Mouse (Mus musculus) forebrain, postnatal 0 days (tissue): ENCODE results near the gene Gck. TPM values are rescaled to one million over a fixed set of nuclear protein-coding genes. Genes with fewer than 3 reads are reported as not detected.
A peak's percentile ranks its signal among the peaks of the same experiment; 100 is the strongest.

Source experiments
- ATAC-seq: fragments of 200-750 bp; cut with Nextera tagmentation; 2 replicates; pipeline ENCODE4 v1.8.0; 2017; ENCODE audit warnings: mild to moderate bottlenecking, moderate library complexity
- DNase-seq: peaks from one replicate; pipeline ENCODE4 v3.0.0-alpha.2; 2015
- H3K27ac ChIP-seq: fragments of 300-500 bp; sonication (generic); 2 replicates; pipeline ENCODE4 v1.5.1; 2014; ENCODE audit warnings: low read depth, mild to moderate bottlenecking, antibody characterized with exemption, low read length, moderate library complexity, mixed read lengths
- H3K27me3 ChIP-seq: fragments of 300-500 bp; sonication (generic); 2 replicates; pipeline ENCODE4 v1.6.1; 2014; ENCODE audit warnings: mild to moderate bottlenecking, low read length, mixed read lengths; ENCODE audit not compliant: insufficient read depth
- H3K36me3 ChIP-seq: fragments of 300-500 bp; sonication (generic); 2 replicates; pipeline ENCODE4 v1.6.1; 2014; ENCODE audit warnings: mild to moderate bottlenecking, moderate library complexity; ENCODE audit not compliant: insufficient read depth
- H3K4me1 ChIP-seq: fragments of 300-500 bp; sonication (generic); 2 replicates; pipeline ENCODE4 v1.6.1; 2014; ENCODE audit warnings: antibody characterized with exemption; ENCODE audit not compliant: insufficient read depth
- H3K4me2 ChIP-seq: fragments of 300-500 bp; sonication (generic); 2 replicates; pipeline ENCODE4 v1.6.1; 2014; ENCODE audit warnings: low read depth, mild to moderate bottlenecking, moderate library complexity
- H3K4me3 ChIP-seq: fragments of 300-500 bp; sonication (generic); 2 replicates; pipeline ENCODE4 v1.5.1; 2014; ENCODE audit warnings: low read depth, low read length, mixed read lengths
- H3K9ac ChIP-seq: fragments of 300-500 bp; sonication (generic); 2 replicates; pipeline ENCODE4 v1.6.1; 2014; ENCODE audit warnings: mild to moderate bottlenecking
- H3K9me3 ChIP-seq: fragments of 300-500 bp; sonication (generic); 2 replicates; pipeline ENCODE4 v1.6.1; 2016; ENCODE audit warnings: low read length
- CTCF ChIP-seq: sonication (generic); IDR thresholded peaks from 2 replicates; pipeline ENCODE4 v1.5.1; 2016; ENCODE audit warnings: antibody characterized with exemption, control low read depth, low read depth
- whole genome bisulfite sequencing: fragments of 180-500 bp; shearing (Covaris S2); extraction: QIAGEN DNeasy Blood & Tissue Kit; methylation state at CpG from one replicate; pipeline ENCODE4 v1.1.7; 2014; 5-methylcytosine and 5-hydroxymethylcytosine counted together
- polyA plus RNA-seq: library from polyadenylated mRNA; unstranded; fragments of >200 nt; fragmentation: Nextera tagmentation; extraction: Ambion mirVana; gene quantifications from 2 replicates; pipeline ENCODE4 v1.2.1, GENCODE M21; 2015
- total RNA-seq: library from RNA; depleted of rRNA; stranded (reverse); fragments of >200 nt; gene quantifications from 2 replicates; pipeline ENCODE4 v1.2.3, GENCODE M21; 2014

Gck gene
- total and polyA plus RNA-seq, 2 experiments from 2014 or later = 7.1 to 12.9 TPM

GRCm38 (mm10) chr11:5955546-5956276 lies 5.8 kb upstream of the Gck start, which contains the start of gene Ykt6:
TSS of gene Ykt6 (plus strand) at chr11:5955693.
- TF ChIP-seq CTCF = no peak
- 2% methylated on average over 71 of the region's 71 CpGs for WGBS
- Histone ChIP-seq H3K4me2 (peak within 1 kb of the TSS; percentile 74), H3K36me3 (peaks cover 12% of the 10 kb centered on the region), H3K9me3 (no peaks in the 10 kb centered on the region), H3K27me3 (no peaks in the 10 kb centered on the region), H3K4me1 (peaks cover 3% of the 10 kb centered on the region; the same call in 1 of the 2 replicates), H3K9ac (peak within 1 kb of the TSS; percentile 93), H3K27ac (peak within 1 kb of the TSS; percentile 91), H3K4me3 (peak within 1 kb of the TSS; percentile 82)
- ATAC-seq = peak; percentile 96
- DNase-seq = peak; percentile 96

GRCm38 (mm10) chr11:5954965-5955504 lies 5.2 kb upstream of the Gck start:
- H3K27ac ChIP-seq = peak overlapping the region; percentile 91
- TF ChIP-seq CTCF = peak; percentile 53
- no peaks in the 10 kb centered on the region for H3K27me3 ChIP-seq
- peak overlapping the region; percentile 93 for H3K9ac ChIP-seq
- H3K36me3 ChIP-seq = peaks cover 5% of the 10 kb centered on the region
- no peak for DNase-seq
- ATAC-seq = peak; percentile 77
- H3K4me2 ChIP-seq = peak overlapping the region; percentile 74
- WGBS = 7% methylated on average over 7 of the region's 7 CpGs
- H3K9me3 ChIP-seq = no peaks in the 10 kb centered on the region
- H3K4me3 ChIP-seq = peak overlapping the region; percentile 82
- peaks cover 3% of the 10 kb centered on the region; the same call in 1 of the 2 replicates for H3K4me1 ChIP-seq

GRCm38 (mm10) chr11:5954435-5954834 lies 4.6 kb upstream of the Gck start:
- DNase-seq = no peak
- Histone ChIP-seq H3K4me3 (no peak overlapping the region), H3K4me1 (peaks cover 3% of the 10 kb centered on the region; the same call in 1 of the 2 replicates), H3K36me3 (peaks cover 3% of the 10 kb centered on the region; the same call in 1 of the 2 replicates), H3K9ac (no peak overlapping the region), H3K27ac (no peak overlapping the region), H3K27me3 (no peaks in the 10 kb centered on the region), H3K4me2 (no peak overlapping the region), H3K9me3 (no peaks in the 10 kb centered on the region)
- WGBS = 83% methylated on average over 5 of the region's 5 CpGs
- TF ChIP-seq CTCF = no peak
- no peak for ATAC-seq

- Histone ChIP-seq H3K27me3 (no peaks in the 10 kb centered on the region), H3K9me3 (no peaks in the 10 kb centered on the region), H3K36me3 (no peaks in the 10 kb centered on the region), H3K9ac (no peak overlapping the region), H3K27ac (no peak overlapping the region), H3K4me2 (no peak overlapping the region), H3K4me3 (no peak overlapping the region), H3K4me1 (no peaks in the 10 kb centered on the region; the same call in 1 of the 2 replicates)
- no peak for ATAC-seq
- WGBS = 32% methylated on average over 8 of the region's 8 CpGs
- peak; percentile 42 for DNase-seq
- TF ChIP-seq CTCF = peak; percentile 42
Observed at GRCm38 (mm10) chr11:5953130-5953765, 3.4 kb upstream of the Gck start.

- no peaks in the 10 kb centered on the region for H3K27me3 ChIP-seq
- H3K4me1 ChIP-seq = no peaks in the 10 kb centered on the region; the same call in 1 of the 2 replicates
- no peak overlapping the region for H3K27ac ChIP-seq
- no peak for ATAC-seq
- H3K36me3 ChIP-seq = no peaks in the 10 kb centered on the region
- H3K4me2 ChIP-seq = no peak overlapping the region
- H3K9ac ChIP-seq = no peak overlapping the region
- no peaks in the 10 kb centered on the region for H3K9me3 ChIP-seq
- 91% methylated on average over 5 of the region's 5 CpGs for WGBS
- TF ChIP-seq CTCF = no peak
- no peak for DNase-seq
- no peak overlapping the region for H3K4me3 ChIP-seq
Observed at GRCm38 (mm10) chr11:5952501-5952900, 2.6 kb upstream of the Gck start.

GRCm38 (mm10) chr11:5948546-5949250 lies 1.2 kb downstream of the Gck start:
- H3K27ac ChIP-seq = no peak overlapping the region
- H3K9ac ChIP-seq = peak overlapping the region; percentile 7; the same call in 1 of the 2 replicates
- ATAC-seq = no peak; the same call in 1 of the 2 replicates
- no peak for DNase-seq
- no peaks in the 10 kb centered on the region for H3K36me3 ChIP-seq
- TF ChIP-seq CTCF = no peak
- H3K4me2 ChIP-seq = no peak overlapping the region
- WGBS = 59% methylated on average over 9 of the region's 10 CpGs
- H3K4me3 ChIP-seq = no peak overlapping the region
- H3K9me3 ChIP-seq = no peaks in the 10 kb centered on the region
- no peaks in the 10 kb centered on the region for H3K27me3 ChIP-seq
- H3K4me1 ChIP-seq = no peaks in the 10 kb centered on the region
